Mouse (Mus musculus) MEL-GATA-1-ER (cell line): ENCODE data around the gene Nckap1l.
"Not testable (repeated sequence)": the region's sequence is repeated elsewhere in the genome, so short reads cannot be mapped to it uniquely, and the experiment has no call there.

ENCODE experiments used
- DNase-seq: peaks from one replicate; pipeline ENCODE4 v3.0.0-alpha.2; 2012; ENCODE audit warnings: low read depth; ENCODE audit errors: extremely low read depth

The Nckap1l gene

GRCm38 (mm10) chr15:103453551-103454218, at the start of gene Nckap1l:
Gene Nckap1l, plus strand, starts transcription at chr15:103453794.
- peak; percentile 93 for DNase-seq

- DNase-seq: not testable (repeated sequence)
Observed at GRCm38 (mm10) chr15:103405586-103405985, 48.0 kb upstream of the Nckap1l start.

GRCm38 (mm10) chr15:103427017-103427416, 26.6 kb upstream of the Nckap1l start:
- DNase-seq: no peak

GRCm38 (mm10) chr15:103430241-103430640, 23.4 kb upstream of the Nckap1l start, which contains the start of gene Gtsf1:
Gene Gtsf1, minus strand, starts transcription at chr15:103430470.
- DNase-seq: no peak

- not testable (repeated sequence) for DNase-seq
Observed at GRCm38 (mm10) chr15:103445966-103446365, 7.6 kb upstream of the Nckap1l start.

- no peak for DNase-seq
Observed at GRCm38 (mm10) chr15:103448369-103448768, 5.2 kb upstream of the Nckap1l start, which contains the start of gene Gtsf2. Gene Gtsf2, minus strand, starts transcription at chr15:103448469.

- DNase-seq: no peak
Observed at GRCm38 (mm10) chr15:103454449-103454848, 855 bp downstream of the Nckap1l start.

- DNase-seq: peak; percentile 65
Observed at GRCm38 (mm10) chr15:103462539-103463261, 9.1 kb downstream of the Nckap1l start.

GRCm38 (mm10) chr15:103471488-103472194, 18.0 kb downstream of the Nckap1l start:
- no peak for DNase-seq

GRCm38 (mm10) chr15:103472265-103472664, 18.7 kb downstream of the Nckap1l start:
- DNase-seq: no peak

- DNase-seq: no peak
Observed at GRCm38 (mm10) chr15:103473182-103473581, 19.6 kb downstream of the Nckap1l start.

- no peak for DNase-seq
Observed at GRCm38 (mm10) chr15:103473769-103474168, 20.2 kb downstream of the Nckap1l start.

- no peak for DNase-seq
Observed at GRCm38 (mm10) chr15:103479080-103479606, 25.5 kb downstream of the Nckap1l start.

GRCm38 (mm10) chr15:103480129-103480528, 26.5 kb downstream of the Nckap1l start:
- no peak for DNase-seq

- DNase-seq: no peak
Observed at GRCm38 (mm10) chr15:103482488-103482887, 28.9 kb downstream of the Nckap1l start.

- no peak for DNase-seq
Observed at GRCm38 (mm10) chr15:103484490-103484889, 30.9 kb downstream of the Nckap1l start.

- DNase-seq: no peak
Observed at GRCm38 (mm10) chr15:103485106-103485505, 31.5 kb downstream of the Nckap1l start.

GRCm38 (mm10) chr15:103486658-103487057, 33.1 kb downstream of the Nckap1l start:
- no peak for DNase-seq

GRCm38 (mm10) chr15:103488336-103488735, 34.7 kb downstream of the Nckap1l start:
- no peak for DNase-seq

GRCm38 (mm10) chr15:103496204-103497140, 42.9 kb downstream of the Nckap1l start:
- no peak for DNase-seq

GRCm38 (mm10) chr15:103498157-103498556, 44.6 kb downstream of the Nckap1l start:
- no peak for DNase-seq
